Mouse (Mus musculus) megakaryocyte, embryonic 14.5 days (primary cell): ENCODE measurements around the gene Trmo. TPM values are rescaled to one million over a fixed set of nuclear protein-coding genes. Genes with fewer than 3 reads are reported as not detected.
A peak's percentile ranks its signal among the peaks of the same experiment; 100 is the strongest.

Experiments used
- H3K27me3 ChIP-seq: replicated peaks from 2 replicates; pipeline ENCODE3; 2012; ENCODE audit warnings: inconsistent platforms
- H3K36me3 ChIP-seq: replicated peaks from 2 replicates; pipeline ENCODE3; 2012; ENCODE audit warnings: low read length, inconsistent platforms, mixed read lengths
- H3K4me1 ChIP-seq: 2 replicates; pipeline ENCODE4 v1.6.1; 2012; ENCODE audit warnings: inconsistent platforms
- H3K4me3 ChIP-seq: replicated peaks from 2 replicates; pipeline ENCODE3; 2012; ENCODE audit warnings: moderate library complexity, mild to moderate bottlenecking, inconsistent platforms
- H3K9me3 ChIP-seq: 2 replicates; pipeline ENCODE4 v1.6.1; 2012; ENCODE audit warnings: inconsistent platforms
- FLI1 ChIP-seq: IDR thresholded peaks from 2 replicates; pipeline ENCODE4 v1.6.1; 2012; ENCODE audit warnings: low read length, inconsistent platforms, mixed read lengths
- GATA1 ChIP-seq: IDR thresholded peaks from 3 replicates; pipeline ENCODE4 v1.6.1; 2012; ENCODE audit warnings: mixed read lengths, low read length, inconsistent platforms, borderline replicate concordance
- polyA plus RNA-seq: library from polyadenylated mRNA; stranded (reverse); fragments of >175 nt; gene quantifications from 2 replicates; pipeline ENCODE4 v1.2.3, GENCODE M21; 2012; ENCODE audit warnings: low replicate concordance; ENCODE audit not compliant: insufficient read depth

Gene Trmo
- polyA plus RNA-seq, 1 experiment, result 1.5 TPM

- Histone ChIP-seq H3K4me1 (peaks cover 32% of the 10 kb centered on the region), H3K4me3 (no peak overlapping the region), H3K9me3 (peaks cover 6% of the 10 kb centered on the region), H3K36me3 (no peaks in the 10 kb centered on the region), H3K27me3 (peaks cover 80% of the 10 kb centered on the region)
- no peak for TF ChIP-seq GATA1
- TF ChIP-seq FLI1, result no peak
Observed at GRCm38 (mm10) chr4:46353045-46353444, 36.2 kb downstream of the Trmo start.

DNA sequence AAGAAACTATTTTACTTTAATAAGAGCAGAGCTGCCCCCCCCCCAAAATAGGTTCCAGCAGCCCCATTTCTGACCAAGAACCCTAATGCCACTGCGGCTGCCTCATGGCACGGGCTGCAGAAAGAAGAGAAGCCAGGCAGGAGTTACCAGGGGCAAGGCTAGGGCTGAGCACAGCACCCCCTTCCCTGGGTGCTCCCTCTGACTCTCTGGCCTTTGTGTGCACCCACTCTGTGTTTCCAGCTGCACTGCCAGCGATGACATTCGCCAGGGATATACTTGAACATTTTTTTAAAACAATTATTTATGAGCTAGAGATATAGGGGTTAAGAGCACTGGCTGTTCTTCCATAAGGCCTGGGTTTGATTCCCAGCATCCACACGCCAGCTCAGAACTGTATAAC lies 39.7 kb downstream of the Trmo start:
- Histone ChIP-seq H3K4me1 (peaks cover 43% of the 10 kb centered on the region), H3K4me3 (no peak overlapping the region), H3K36me3 (no peaks in the 10 kb centered on the region), H3K27me3 (peaks cover 93% of the 10 kb centered on the region), H3K9me3 (peaks cover 14% of the 10 kb centered on the region)
- TF ChIP-seq FLI1 (no peak), GATA1 (no peak)

GRCm38 (mm10) chr4:46348897-46349296 lies 40.3 kb downstream of the Trmo start:
- no peak for TF ChIP-seq GATA1
- no peak for TF ChIP-seq FLI1
- Histone ChIP-seq H3K27me3 (peaks cover 96% of the 10 kb centered on the region), H3K4me1 (peaks cover 48% of the 10 kb centered on the region), H3K4me3 (no peak overlapping the region), H3K36me3 (no peaks in the 10 kb centered on the region), H3K9me3 (peaks cover 17% of the 10 kb centered on the region)

DNA sequence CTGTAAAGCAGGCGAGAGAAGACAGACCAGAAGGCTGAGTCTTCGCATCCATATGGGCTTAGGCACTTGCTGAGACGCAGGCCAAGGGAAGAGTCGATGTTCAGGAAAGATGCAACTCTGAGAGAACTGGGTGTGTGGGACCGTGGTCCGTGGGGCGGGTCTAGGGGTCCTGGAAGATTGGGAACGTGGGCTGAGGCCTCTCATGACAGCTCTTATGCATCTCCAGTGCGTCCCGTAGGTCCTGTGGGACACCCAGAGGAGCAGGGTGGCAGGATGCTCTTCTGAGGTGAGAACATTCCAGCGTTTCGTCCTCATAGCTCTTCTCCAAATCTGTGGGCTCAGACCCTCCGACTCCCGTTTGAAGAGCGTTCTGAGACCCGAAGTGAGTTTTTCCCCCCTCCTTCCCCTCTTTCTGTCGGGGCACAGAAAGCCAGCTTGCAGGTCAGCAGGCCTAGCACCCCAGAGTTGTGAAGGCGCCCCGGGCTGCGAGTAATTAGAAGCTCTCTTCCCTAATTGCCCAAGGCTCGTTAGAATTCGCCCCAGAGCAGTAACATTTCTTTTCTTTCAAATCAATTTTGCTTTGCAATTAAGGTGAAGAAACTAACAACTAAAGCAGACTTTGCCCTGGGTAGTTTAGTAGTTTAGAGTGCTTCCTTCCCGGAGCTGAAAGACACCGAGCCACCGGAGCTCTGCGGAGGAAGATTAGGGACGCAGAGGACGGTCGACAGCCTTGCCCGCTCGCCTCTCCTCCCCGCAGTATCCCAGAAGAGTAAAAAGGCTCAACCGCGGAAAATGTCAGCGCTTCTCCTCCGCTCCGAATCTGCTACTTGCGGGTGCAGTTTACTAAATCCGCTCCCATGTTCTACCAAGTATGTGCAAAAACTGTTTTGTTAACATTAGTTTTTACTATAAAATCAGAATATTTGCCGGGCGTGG lies 41.4 kb downstream of the Trmo start:
- H3K9me3 ChIP-seq, result peaks cover 21% of the 10 kb centered on the region
- TF ChIP-seq GATA1 (no peak), FLI1 (no peak)
- peaks cover 97% of the 10 kb centered on the region for H3K27me3 ChIP-seq
- H3K4me3 ChIP-seq, result peak overlapping the region; percentile 46
- H3K36me3 ChIP-seq, result no peaks in the 10 kb centered on the region
- peaks cover 48% of the 10 kb centered on the region for H3K4me1 ChIP-seq

DNA sequence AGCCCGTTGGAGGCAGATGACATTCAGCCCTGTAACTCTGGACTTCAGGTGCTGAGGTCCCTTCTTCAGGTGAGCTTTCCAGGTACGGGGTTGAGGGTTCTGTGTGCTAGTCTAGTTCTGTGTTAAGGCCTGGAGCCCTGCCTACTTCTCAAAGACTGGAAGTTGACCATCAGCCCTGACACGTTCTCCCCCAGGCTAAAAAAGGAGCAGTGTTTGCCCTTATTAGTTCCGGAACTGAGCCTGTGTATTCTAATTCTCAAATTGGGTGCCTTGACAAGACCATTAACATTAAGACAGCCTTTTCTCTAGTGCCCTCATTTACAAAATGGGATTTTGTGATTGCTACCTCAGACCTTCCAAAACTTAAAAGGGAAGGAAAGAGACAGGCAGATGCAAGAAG lies 42.1 kb downstream of the Trmo start:
- Histone ChIP-seq H3K27me3 (peaks cover 98% of the 10 kb centered on the region), H3K4me3 (no peak overlapping the region), H3K36me3 (no peaks in the 10 kb centered on the region), H3K9me3 (peaks cover 21% of the 10 kb centered on the region), H3K4me1 (peaks cover 48% of the 10 kb centered on the region)
- TF ChIP-seq GATA1 (no peak), FLI1 (no peak)

DNA sequence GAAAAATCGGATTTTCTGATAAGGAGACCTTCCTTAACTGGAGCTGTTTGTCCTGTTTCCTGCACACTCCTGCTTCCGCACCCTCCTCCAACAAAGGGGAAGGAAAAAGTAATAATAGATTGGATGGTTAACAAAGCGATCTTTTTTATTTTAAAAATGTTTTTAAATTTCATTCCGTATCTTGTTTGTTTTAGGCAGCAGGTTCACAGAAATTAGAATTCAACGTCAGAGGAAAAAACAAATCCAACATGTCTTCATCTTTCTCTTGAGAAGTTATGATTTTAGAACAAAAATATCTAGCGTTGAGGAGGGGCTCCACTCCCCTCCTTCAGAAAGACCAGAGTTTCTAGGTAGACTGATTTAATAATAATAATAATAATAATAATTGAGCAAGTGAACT lies 43.0 kb downstream of the Trmo start:
- H3K36me3 ChIP-seq, result no peaks in the 10 kb centered on the region
- no peak overlapping the region for H3K4me3 ChIP-seq
- H3K4me1 ChIP-seq, result peaks cover 48% of the 10 kb centered on the region
- TF ChIP-seq GATA1, result no peak
- no peak for TF ChIP-seq FLI1
- peaks cover 98% of the 10 kb centered on the region for H3K27me3 ChIP-seq
- peaks cover 21% of the 10 kb centered on the region for H3K9me3 ChIP-seq

GRCm38 (mm10) chr4:46345773-46346100 lies 43.5 kb downstream of the Trmo start:
- Histone ChIP-seq H3K4me1 (peaks cover 48% of the 10 kb centered on the region), H3K27me3 (peaks cover 98% of the 10 kb centered on the region), H3K36me3 (no peaks in the 10 kb centered on the region), H3K9me3 (peaks cover 21% of the 10 kb centered on the region), H3K4me3 (no peak overlapping the region)
- TF ChIP-seq FLI1 (no peak), GATA1 (no peak)

- TF ChIP-seq GATA1, result no peak
- no peak for TF ChIP-seq FLI1
- Histone ChIP-seq H3K36me3 (no peaks in the 10 kb centered on the region), H3K27me3 (peaks cover 98% of the 10 kb centered on the region), H3K4me3 (peak overlapping the region; percentile 87), H3K4me1 (peaks cover 48% of the 10 kb centered on the region), H3K9me3 (peaks cover 21% of the 10 kb centered on the region)
Observed at GRCm38 (mm10) chr4:46345056-46345772, 44.0 kb downstream of the Trmo start.

DNA sequence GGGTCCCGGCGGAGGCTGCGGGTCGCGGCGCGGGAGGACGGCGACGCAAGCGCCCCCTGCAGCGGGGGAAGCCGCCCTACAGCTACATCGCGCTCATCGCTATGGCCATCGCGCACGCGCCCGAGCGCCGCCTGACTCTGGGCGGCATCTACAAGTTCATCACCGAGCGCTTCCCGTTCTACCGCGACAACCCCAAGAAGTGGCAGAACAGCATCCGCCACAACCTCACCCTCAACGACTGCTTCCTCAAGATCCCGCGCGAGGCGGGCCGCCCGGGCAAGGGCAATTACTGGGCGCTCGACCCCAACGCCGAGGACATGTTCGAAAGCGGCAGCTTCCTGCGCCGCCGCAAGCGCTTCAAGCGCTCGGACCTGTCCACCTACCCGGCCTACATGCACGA lies 44.9 kb downstream of the Trmo start:
- TF ChIP-seq FLI1 (no peak), GATA1 (no peak)
- H3K4me1 ChIP-seq, result peaks cover 55% of the 10 kb centered on the region
- H3K36me3 ChIP-seq, result no peaks in the 10 kb centered on the region
- H3K4me3 ChIP-seq, result peak overlapping the region; percentile 87
- peaks cover 15% of the 10 kb centered on the region for H3K9me3 ChIP-seq
- H3K27me3 ChIP-seq, result peaks cover 98% of the 10 kb centered on the region
